Mouse (Mus musculus): ENCODE results near the gene Fam149a. TPM values are rescaled to one million over a fixed set of nuclear protein-coding genes. Genes with fewer than 3 reads are reported as not detected.
A peak's percentile ranks its signal among the peaks of the same experiment; 100 is the strongest.

The Fam149a gene
- 3.7 and 5.6 TPM in 2 replicates for polyA plus RNA-seq (2015; fragmentation: Nextera tagmentation; extraction: Ambion mirVana)

GRCm38 (mm10) chr8:45381963-45382347 is at the start of gene Fam149a:
Fam149a (minus strand) TSS chr8:45382291.
- Histone ChIP-seq H3K4me3 (peak within 1 kb of the TSS; percentile 50), H3K27me3 (replicated peaks) (peaks cover 28% of the 10 kb centered on the region), H3K27ac (replicated peaks) (no peak within 1 kb of the TSS), H3K9me3 (no peaks in the 10 kb centered on the region), H3K36me3 (no peaks in the 10 kb centered on the region), H3K4me1 (peaks cover 17% of the 10 kb centered on the region), H3K4me2 (peak within 1 kb of the TSS; percentile 83), H3K9ac (peak within 1 kb of the TSS; percentile 70)
- no peak for ATAC-seq (ENCODE audit: extremely low read depth, insufficient number of reproducible peaks, low FRiP score, low TSS enrichment)
- WGBS = 4% methylated on average over 6 of the region's 6 CpGs

- no peak overlapping the region for H3K27ac ChIP-seq (replicated peaks)
- no peak overlapping the region for H3K4me2 ChIP-seq
- peaks cover 8% of the 10 kb centered on the region; the same call in 1 of the 2 replicates for H3K4me1 ChIP-seq
- WGBS = 63% methylated on average over 7 of the region's 7 CpGs
- H3K27me3 ChIP-seq (replicated peaks) = no peaks in the 10 kb centered on the region
- no peak for ATAC-seq (ENCODE audit: extremely low read depth, insufficient number of reproducible peaks, low FRiP score, low TSS enrichment)
- no peaks in the 10 kb centered on the region for H3K9me3 ChIP-seq
- no peak overlapping the region for H3K9ac ChIP-seq
- no peak overlapping the region for H3K4me3 ChIP-seq
- H3K36me3 ChIP-seq = no peaks in the 10 kb centered on the region
Observed at GRCm38 (mm10) chr8:45420151-45420550, 38.1 kb upstream of the Fam149a start.

DNA sequence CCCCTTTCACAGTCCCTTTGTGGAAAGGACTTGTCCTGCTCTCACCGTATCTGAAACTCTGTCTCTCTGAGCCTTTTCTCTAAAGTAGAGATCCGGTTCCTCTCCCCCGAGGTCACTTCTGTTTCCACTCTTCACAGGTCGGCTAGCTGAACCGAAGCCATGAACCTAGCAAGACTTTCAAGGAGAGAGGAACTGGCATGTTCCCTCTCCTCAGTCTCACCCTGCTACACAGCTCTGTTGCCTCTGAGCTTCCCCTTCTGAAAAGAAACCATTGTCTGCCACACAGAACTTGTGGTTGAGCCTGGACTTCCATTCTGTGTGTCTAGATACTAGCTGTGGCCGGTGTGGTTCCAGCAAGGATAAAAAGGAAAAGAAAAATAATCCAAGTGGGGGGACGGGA is 32.9 kb upstream of the Fam149a start:
- Histone ChIP-seq H3K4me3 (no peak overlapping the region), H3K27me3 (replicated peaks) (no peaks in the 10 kb centered on the region), H3K27ac (replicated peaks) (no peak overlapping the region), H3K9ac (no peak overlapping the region), H3K4me1 (peaks cover 12% of the 10 kb centered on the region), H3K9me3 (no peaks in the 10 kb centered on the region), H3K4me2 (no peak overlapping the region), H3K36me3 (no peaks in the 10 kb centered on the region)
- no peak for ATAC-seq (ENCODE audit: extremely low read depth, insufficient number of reproducible peaks, low FRiP score, low TSS enrichment)
- 68% methylated on average over 7 of the region's 7 CpGs for WGBS

DNA sequence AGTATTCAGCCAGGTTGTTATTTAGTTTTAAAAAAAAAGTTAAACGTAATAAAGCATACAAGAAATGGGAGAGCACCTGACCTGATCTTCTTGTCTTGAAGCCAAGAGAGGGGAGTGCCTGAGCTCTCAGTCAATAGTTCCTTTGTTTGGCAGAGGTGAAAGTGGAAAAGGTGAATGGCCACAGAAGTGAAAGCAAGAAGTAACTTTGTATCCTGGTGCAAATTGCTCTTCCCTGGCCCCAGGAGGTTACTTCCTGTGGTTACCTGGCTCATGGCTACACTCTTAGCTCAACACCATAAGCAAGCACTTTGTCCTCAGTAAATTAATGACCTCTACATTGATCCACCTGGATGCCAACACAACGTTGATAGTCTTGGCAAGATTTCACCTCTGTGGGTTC is 28.8 kb upstream of the Fam149a start, which contains the start of gene Tlr3:
Gene Tlr3 (minus strand): TSS at position 199 of the 400 bp plus-strand sequence.
- Histone ChIP-seq H3K4me1 (peaks cover 10% of the 10 kb centered on the region), H3K4me3 (peak within 1 kb of the TSS; percentile 55), H3K27me3 (replicated peaks) (no peaks in the 10 kb centered on the region), H3K36me3 (no peaks in the 10 kb centered on the region), H3K9me3 (no peaks in the 10 kb centered on the region), H3K4me2 (peak within 1 kb of the TSS; percentile 71), H3K27ac (replicated peaks) (peak within 1 kb of the TSS; percentile 83), H3K9ac (peak within 1 kb of the TSS; percentile 73)
- WGBS = 57% methylated on average over 2 of the region's 2 CpGs
- no peak for ATAC-seq (ENCODE audit: extremely low read depth, insufficient number of reproducible peaks, low FRiP score, low TSS enrichment)

DNA sequence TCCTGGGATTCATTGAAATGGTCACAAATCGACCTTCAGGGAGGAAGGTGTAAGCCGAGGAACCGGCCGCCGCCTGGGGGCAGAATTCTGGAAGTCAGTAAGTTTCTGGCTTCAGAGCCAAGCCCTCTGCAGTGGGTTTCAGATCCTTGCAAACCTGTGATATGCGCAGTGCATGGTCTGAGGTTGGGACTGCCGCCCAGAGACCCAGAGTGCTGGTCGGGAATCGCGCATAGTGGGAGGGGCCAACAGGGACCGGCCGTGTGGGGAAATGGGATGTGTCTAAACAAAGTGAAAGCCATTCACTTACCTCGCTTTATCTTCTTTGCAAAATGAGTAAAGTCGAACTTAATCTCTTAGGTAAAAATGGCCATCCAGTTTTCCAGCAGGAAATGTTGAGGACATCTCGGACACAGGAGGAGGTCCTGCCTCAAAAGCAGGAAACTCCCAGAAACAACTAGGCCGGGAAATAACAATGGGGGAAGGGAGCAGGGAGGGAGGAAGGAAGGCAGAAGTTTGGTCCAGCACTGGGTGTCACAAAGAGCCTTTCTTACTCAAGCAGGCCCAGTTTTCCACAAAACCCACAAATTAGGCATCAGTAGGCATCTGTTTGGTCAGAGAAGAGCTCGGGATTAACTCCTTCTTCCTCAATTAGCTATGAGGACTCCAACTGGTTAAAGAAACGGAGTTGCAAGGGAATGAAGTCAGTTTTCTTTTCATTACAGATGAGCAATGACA is 28.2 kb upstream of the Fam149a start:
- peak; percentile 70; the same call in 1 of the 2 replicates for ATAC-seq (ENCODE audit: extremely low read depth, insufficient number of reproducible peaks, low FRiP score, low TSS enrichment)
- peak overlapping the region; percentile 71 for H3K4me2 ChIP-seq

DNA sequence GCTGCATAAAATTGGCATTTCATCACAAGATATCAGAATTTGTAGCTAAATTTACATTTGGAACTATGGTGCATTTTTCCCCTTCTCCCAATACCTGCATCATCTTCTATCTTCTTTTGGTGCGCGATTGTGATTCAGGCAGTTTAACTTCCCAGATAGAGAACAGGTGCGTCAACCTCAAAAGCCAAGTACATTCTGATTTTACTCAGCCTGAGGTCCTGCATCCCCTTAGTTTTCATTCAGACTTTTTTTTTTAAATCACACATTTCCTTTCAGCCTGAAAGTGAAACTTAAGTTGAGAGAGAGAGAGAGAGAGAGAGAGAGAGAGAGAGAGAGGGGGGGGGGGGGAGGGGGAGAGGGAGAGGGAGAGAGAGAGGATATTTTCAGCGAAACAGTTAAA is 27.6 kb upstream of the Fam149a start:
- H3K4me3 ChIP-seq = peak overlapping the region; percentile 55
- H3K36me3 ChIP-seq = no peaks in the 10 kb centered on the region
- H3K9ac ChIP-seq = peak overlapping the region; percentile 73
- 50% methylated on average over 4 of the region's 4 CpGs for WGBS
- peaks cover 10% of the 10 kb centered on the region for H3K4me1 ChIP-seq
- no peak for ATAC-seq (ENCODE audit: extremely low read depth, insufficient number of reproducible peaks, low FRiP score, low TSS enrichment)
- H3K27me3 ChIP-seq (replicated peaks) = no peaks in the 10 kb centered on the region
- peak overlapping the region; percentile 71 for H3K4me2 ChIP-seq
- no peaks in the 10 kb centered on the region for H3K9me3 ChIP-seq
- H3K27ac ChIP-seq (replicated peaks) = peak overlapping the region; percentile 83

More for the DNA sequence above, 28.2 kb upstream of the Fam149a start:
- no peaks in the 10 kb centered on the region for H3K36me3 ChIP-seq
- peak overlapping the region; percentile 73 for H3K9ac ChIP-seq
- H3K27me3 ChIP-seq (replicated peaks) = no peaks in the 10 kb centered on the region
- H3K4me3 ChIP-seq = peak overlapping the region; percentile 55
- peak overlapping the region; percentile 83 for H3K27ac ChIP-seq (replicated peaks)
- 11% methylated on average over 18 of the region's 18 CpGs for WGBS
- H3K9me3 ChIP-seq = no peaks in the 10 kb centered on the region
- H3K4me1 ChIP-seq = peaks cover 10% of the 10 kb centered on the region

DNA sequence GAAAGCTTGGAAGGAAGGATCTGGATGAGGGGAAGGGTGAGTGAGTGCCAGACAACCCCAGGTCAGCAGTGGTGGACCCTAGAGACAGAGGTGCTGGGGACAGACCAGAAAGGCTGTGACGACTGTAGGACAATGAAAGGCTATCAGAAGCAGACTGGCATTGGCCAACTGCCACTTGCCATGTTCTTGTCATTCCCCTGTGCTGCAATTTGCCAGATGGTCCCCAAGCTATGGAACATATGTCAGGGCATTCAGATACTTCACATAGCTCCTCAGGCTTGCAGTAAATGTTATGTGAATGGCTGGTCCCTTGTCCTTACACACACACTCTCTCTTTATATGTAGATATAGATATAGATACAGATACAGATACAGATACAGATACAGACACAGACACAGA is 1.2 kb upstream of the Fam149a start:
- no peaks in the 10 kb centered on the region for H3K9me3 ChIP-seq
- H3K27me3 ChIP-seq (replicated peaks) = peaks cover 28% of the 10 kb centered on the region
- no peak overlapping the region for H3K4me2 ChIP-seq
- no peak overlapping the region for H3K4me3 ChIP-seq
- 31% methylated on average over 1 of the region's 1 CpGs for WGBS
- H3K36me3 ChIP-seq = no peaks in the 10 kb centered on the region
- H3K9ac ChIP-seq = no peak overlapping the region
- ATAC-seq (ENCODE audit: extremely low read depth, insufficient number of reproducible peaks, low FRiP score, low TSS enrichment) = no peak
- H3K4me1 ChIP-seq = peaks cover 17% of the 10 kb centered on the region
- H3K27ac ChIP-seq (replicated peaks) = no peak overlapping the region

DNA sequence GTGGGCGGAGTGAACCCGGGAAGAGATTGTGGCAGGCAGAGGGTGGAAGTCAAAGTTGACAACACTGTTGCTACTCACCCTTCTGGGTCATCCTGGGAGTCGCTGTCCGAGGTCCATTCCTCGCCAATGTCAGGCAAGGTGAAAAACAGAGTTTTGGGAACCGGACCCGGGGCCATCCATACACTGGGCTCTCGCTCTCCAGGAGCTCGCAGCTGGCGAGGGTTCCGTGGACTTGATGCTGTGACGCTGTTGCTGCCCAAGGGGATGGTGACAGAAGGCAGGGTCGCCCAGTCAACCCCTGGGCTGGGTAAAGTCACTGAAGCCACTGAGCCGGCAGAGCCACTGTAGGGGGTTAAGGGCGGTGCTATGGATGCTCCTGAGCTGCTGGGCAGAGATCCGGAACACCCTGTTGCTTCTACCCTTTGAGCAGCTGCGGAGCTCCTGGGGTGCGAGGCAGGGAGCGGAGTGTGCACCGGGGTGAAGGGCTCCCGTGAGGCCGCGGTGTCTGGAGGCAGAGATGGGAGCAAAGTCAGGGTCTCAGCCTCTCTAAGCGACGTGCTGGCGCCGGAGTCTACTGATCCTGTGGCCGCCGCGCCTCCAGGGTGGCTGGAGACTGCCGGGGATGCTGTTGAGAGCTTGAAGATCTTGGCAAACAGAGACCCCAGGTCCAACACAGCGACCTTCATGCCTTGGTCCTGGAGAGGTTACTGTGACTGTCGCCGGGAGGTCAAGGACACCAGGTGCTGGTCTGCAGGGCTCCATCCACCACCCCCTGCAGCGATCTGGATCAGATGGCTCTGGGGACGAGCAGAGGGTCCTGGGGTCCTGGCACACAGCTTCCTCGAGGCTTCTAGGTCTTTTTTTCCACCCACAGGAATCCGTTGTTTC is 772 bp downstream of the Fam149a start:
- H3K9me3 ChIP-seq = no peaks in the 10 kb centered on the region
- peak overlapping the region; percentile 83 for H3K4me2 ChIP-seq
- 1% methylated on average over 38 of the region's 38 CpGs for WGBS
- no peak for ATAC-seq (ENCODE audit: extremely low read depth, insufficient number of reproducible peaks, low FRiP score, low TSS enrichment)
- peak overlapping the region; percentile 50 for H3K4me3 ChIP-seq
- H3K27me3 ChIP-seq (replicated peaks) = peaks cover 28% of the 10 kb centered on the region
- peak overlapping the region; percentile 70 for H3K9ac ChIP-seq
- no peaks in the 10 kb centered on the region for H3K36me3 ChIP-seq
- H3K4me1 ChIP-seq = peaks cover 17% of the 10 kb centered on the region
- H3K27ac ChIP-seq (replicated peaks) = no peak overlapping the region

- ATAC-seq (ENCODE audit: extremely low read depth, insufficient number of reproducible peaks, low FRiP score, low TSS enrichment) = no peak
- no peaks in the 10 kb centered on the region for H3K36me3 ChIP-seq
- no peak overlapping the region for H3K9ac ChIP-seq
- 24% methylated on average over 4 of the region's 4 CpGs for WGBS
- H3K9me3 ChIP-seq = no peaks in the 10 kb centered on the region
- H3K4me1 ChIP-seq = peaks cover 17% of the 10 kb centered on the region
- H3K4me2 ChIP-seq = peak overlapping the region; percentile 83
- peaks cover 28% of the 10 kb centered on the region for H3K27me3 ChIP-seq (replicated peaks)
- peak overlapping the region; percentile 50; the same call in 1 of the 2 replicates for H3K4me3 ChIP-seq
- no peak overlapping the region for H3K27ac ChIP-seq (replicated peaks)
Observed at GRCm38 (mm10) chr8:45380598-45380997, 1.5 kb downstream of the Fam149a start.

GRCm38 (mm10) chr8:45374071-45374470 is 8.0 kb downstream of the Fam149a start:
- no peak for ATAC-seq (ENCODE audit: extremely low read depth, insufficient number of reproducible peaks, low FRiP score, low TSS enrichment)

GRCm38 (mm10) chr8:45367154-45367553 is 14.9 kb downstream of the Fam149a start:
- Histone ChIP-seq H3K9ac (no peak overlapping the region), H3K4me3 (no peak overlapping the region), H3K36me3 (no peaks in the 10 kb centered on the region), H3K4me2 (no peak overlapping the region), H3K27me3 (replicated peaks) (no peaks in the 10 kb centered on the region), H3K4me1 (peaks cover 4% of the 10 kb centered on the region; the same call in 1 of the 2 replicates), H3K27ac (replicated peaks) (no peak overlapping the region), H3K9me3 (no peaks in the 10 kb centered on the region)
- WGBS = 77% methylated on average over 1 of the region's 1 CpGs
- ATAC-seq (ENCODE audit: extremely low read depth, insufficient number of reproducible peaks, low FRiP score, low TSS enrichment) = no peak

More at GRCm38 (mm10) chr8:45374071-45374470, 8.0 kb downstream of the Fam149a start:
- Histone ChIP-seq H3K27me3 (replicated peaks) (no peaks in the 10 kb centered on the region), H3K4me2 (no peak overlapping the region), H3K36me3 (no peaks in the 10 kb centered on the region), H3K4me3 (no peak overlapping the region), H3K27ac (replicated peaks) (no peak overlapping the region), H3K9me3 (no peaks in the 10 kb centered on the region), H3K9ac (no peak overlapping the region), H3K4me1 (peaks cover 5% of the 10 kb centered on the region; the same call in 1 of the 2 replicates)
- 58% methylated on average over 3 of the region's 3 CpGs for WGBS
